Mouse (Mus musculus) heart, adult 2 months (tissue): ENCODE results near the gene Plxna1.

Experiments
- CTCF ChIP-seq: fragments of 200-600 bp; IDR thresholded peaks from 2 replicates; pipeline ENCODE4 v1.8.1; 2022; ENCODE audit warnings: antibody characterized with exemption, mild to moderate bottlenecking, moderate library complexity
- POLR2A ChIP-seq: fragments of 200-500 bp; IDR thresholded peaks from 2 replicates; pipeline ENCODE4 v1.6.1; 2011; ENCODE audit warnings: mild to moderate bottlenecking, low read depth, low read length, control low read depth; ENCODE audit not compliant: insufficient read depth

- TF ChIP-seq CTCF (no peak), POLR2A (no peak)
Observed at GRCm38 (mm10) chr6:89407247-89407889, 44.9 kb upstream of the Plxna1 start.
